Mouse (Mus musculus): ENCODE results near the gene Hectd2.

- no peak for TF ChIP-seq GATA1 (IDR thresholded peaks at IDR 0.05; ENCODE audit: low read length)
- TF ChIP-seq TAL1 (IDR thresholded peaks at IDR 0.05; ENCODE audit: low read length): no peak
Measured at GRCm38 (mm10) chr19:36639072-36639471, 84.6 kb downstream of the Hectd2 start.
